9 mouse cellular contexts compared by ENCODE assay signal in genomic region chr13:21934982-21935791, GRCm38 (mm10). TPM values are rescaled to one million over a fixed set of nuclear protein-coding genes. Genes with fewer than 3 reads are reported as not detected.
DNase-seq lines count a peak whose midpoint lies in the region; ATAC-seq and TF ChIP-seq lines count a peak whose summit lies in the region.
"Had no signal": no experiment of that assay in that cellular context is flagged by ENCODE, and none has a peak within 500 bp of the region (broad histone marks: within the 10 kb centered on the region; RNA-seq: fewer than 3 reads in every experiment).

No protein-coding gene starts in this region.

- no peak for TF ChIP-seq CTCF in midbrain, postnatal 0 days (IDR thresholded peaks at IDR 0.05)
- TF ChIP-seq CTCF in thymus, adult 2 months (IDR thresholded peaks at IDR 0.05; ENCODE audit: borderline replicate concordance, control insufficient read depth, extremely low read depth, insufficient read depth, low read length, poor library complexity), result no peak

- H3K27ac ChIP-seq in hindbrain, embryonic 11.5 days (ENCODE audit: low read depth, low read length), result no peak overlapping the region
- no peak overlapping the region for H3K27ac ChIP-seq in hindbrain, embryonic 13.5 days
- no peak overlapping the region for H3K27ac ChIP-seq in embryonic facial prominence, embryonic 10.5 days (replicated peaks)
- no peak overlapping the region for H3K27ac ChIP-seq in limb, embryonic 11.5 days (replicated peaks; ENCODE audit: low read depth, low read length)
- no peak overlapping the region for H3K27ac ChIP-seq in midbrain, postnatal 0 days (ENCODE audit: low read depth, low read length)
- no peak overlapping the region for H3K27ac ChIP-seq in thymus, adult 2 months (ENCODE audit: control insufficient read depth, insufficient read depth, low read length)

- H3K4me3 ChIP-seq in hindbrain, embryonic 11.5 days (ENCODE audit: low read depth, low read length), result no peak overlapping the region
- no peak overlapping the region for H3K4me3 ChIP-seq in hindbrain, embryonic 13.5 days
- peak overlapping the region; percentile 57 for H3K4me3 ChIP-seq in embryonic facial prominence, embryonic 10.5 days
- H3K4me3 ChIP-seq in limb, embryonic 11.5 days (ENCODE audit: low read depth, low read length), result no peak overlapping the region
- no peak overlapping the region for H3K4me3 ChIP-seq in midbrain, postnatal 0 days (ENCODE audit: low read depth, low read length)
- no peak overlapping the region for H3K4me3 ChIP-seq in thymus, adult 2 months (ENCODE audit: control insufficient read depth, insufficient read depth, low read length)

- H3K4me2 ChIP-seq in hindbrain, embryonic 11.5 days (replicated peaks; ENCODE audit: low read depth, low read length), result no peak overlapping the region
- H3K4me2 ChIP-seq in hindbrain, embryonic 13.5 days, result no peak overlapping the region
- H3K4me2 ChIP-seq in limb, embryonic 11.5 days (ENCODE audit: low read depth, severe bottlenecking), result no peak overlapping the region
- H3K4me2 ChIP-seq in midbrain, postnatal 0 days (ENCODE audit: low read depth, low read length, poor library complexity, severe bottlenecking), result peak overlapping the region; percentile 29; the same call in 1 of the 2 replicates

- H3K9me3 ChIP-seq in hindbrain, embryonic 11.5 days (ENCODE audit: control insufficient read depth, low read length), result no peaks in the 10 kb centered on the region
- H3K9me3 ChIP-seq in hindbrain, embryonic 13.5 days, result no peaks in the 10 kb centered on the region
- H3K9me3 ChIP-seq in embryonic facial prominence, embryonic 10.5 days, result no peaks in the 10 kb centered on the region
- H3K9me3 ChIP-seq in limb, embryonic 11.5 days (ENCODE audit: control insufficient read depth, low read length), result no peaks in the 10 kb centered on the region
- H3K9me3 ChIP-seq in midbrain, postnatal 0 days (ENCODE audit: low read length), result no peaks in the 10 kb centered on the region

- 11% methylated on average over 17 of the region's 17 CpGs for WGBS in hindbrain, embryonic 11.5 days
- WGBS in hindbrain, embryonic 13.5 days, result 11% methylated on average over 17 of the region's 17 CpGs
- 11% methylated on average over 17 of the region's 17 CpGs for WGBS in embryonic facial prominence, embryonic 10.5 days
- 8% methylated on average over 17 of the region's 17 CpGs for whole genome bisulfite sequencing in limb, embryonic 11.5 days
- 16% methylated on average over 17 of the region's 17 CpGs for WGBS in midbrain, postnatal 0 days
- 29% methylated on average over 17 of the region's 17 CpGs for WGBS in thymus, adult 2 months

- intact Hi-C loops in heart, postnatal 36 days (cut with DNase I), result no loop called here

- H3K36me3 ChIP-seq in hindbrain, embryonic 11.5 days (ENCODE audit: control insufficient read depth, insufficient read depth, low read length), result no peaks in the 10 kb centered on the region
- H3K36me3 ChIP-seq in hindbrain, embryonic 13.5 days, result no peaks in the 10 kb centered on the region
- no peaks in the 10 kb centered on the region for H3K36me3 ChIP-seq in embryonic facial prominence, embryonic 10.5 days (replicated peaks)
- no peaks in the 10 kb centered on the region for H3K36me3 ChIP-seq in limb, embryonic 11.5 days (ENCODE audit: control insufficient read depth, insufficient read depth, low read length)
- H3K36me3 ChIP-seq in midbrain, postnatal 0 days (ENCODE audit: insufficient read depth, low read length), result no peaks in the 10 kb centered on the region
- no peaks in the 10 kb centered on the region for H3K36me3 ChIP-seq in thymus, adult 2 months (ENCODE audit: control insufficient read depth, insufficient read depth, low read length)

- peak; percentile 78 for DNase-seq in hindbrain, embryonic 11.5 days (ENCODE audit: low spot score)
- peak; percentile 84 for DNase-seq in R1 (ENCODE audit: low read depth, low spot score)
- DNase-seq in embryonic facial prominence, embryonic 10.5 days (ENCODE audit: low spot score), result peak; percentile 84
- DNase-seq in heart, postnatal 36 days, result peak; percentile 54 to 79
- peak; percentile 87 for DNase-seq in limb, embryonic 11.5 days (ENCODE audit: low spot score)
- DNase-seq in midbrain, postnatal 0 days (ENCODE audit: low spot score), result peak; percentile 64
- peak; percentile 73 for DNase-seq in thymus, adult 2 months

- H3K4me1 ChIP-seq in hindbrain, embryonic 11.5 days (replicated peaks; ENCODE audit: control insufficient read depth, insufficient read depth, low read length), result no peaks in the 10 kb centered on the region
- no peaks in the 10 kb centered on the region for H3K4me1 ChIP-seq in hindbrain, embryonic 13.5 days (replicated peaks)
- peaks cover 36% of the 10 kb centered on the region for H3K4me1 ChIP-seq in embryonic facial prominence, embryonic 10.5 days
- H3K4me1 ChIP-seq in limb, embryonic 11.5 days (ENCODE audit: control insufficient read depth, insufficient read depth, low read length), result 0 out of 2 replicates have a peak, but pooled peaks cover 4% of the 10 kb centered on the region
- no peaks in the 10 kb centered on the region for H3K4me1 ChIP-seq in midbrain, postnatal 0 days (ENCODE audit: insufficient read depth, low read length)
- 0 out of 2 replicates have a peak, but pooled peaks cover 3% of the 10 kb centered on the region for H3K4me1 ChIP-seq in thymus, adult 2 months (replicated peaks; ENCODE audit: control insufficient read depth, insufficient read depth, low read length)

- no peaks in the 10 kb centered on the region for H3K27me3 ChIP-seq in hindbrain, embryonic 11.5 days (ENCODE audit: control insufficient read depth, insufficient read depth, low read length)
- peaks cover 46% of the 10 kb centered on the region for H3K27me3 ChIP-seq in hindbrain, embryonic 13.5 days
- no peaks in the 10 kb centered on the region for H3K27me3 ChIP-seq in embryonic facial prominence, embryonic 10.5 days (replicated peaks; ENCODE audit: low read depth, poor library complexity, severe bottlenecking)
- no peaks in the 10 kb centered on the region for H3K27me3 ChIP-seq in limb, embryonic 11.5 days (ENCODE audit: control insufficient read depth, insufficient read depth, low read length)
- H3K27me3 ChIP-seq in midbrain, postnatal 0 days (ENCODE audit: insufficient read depth, low read length), result peaks cover 2% of the 10 kb centered on the region; the same call in 1 of the 2 replicates
- H3K27me3 ChIP-seq in thymus, adult 2 months (ENCODE audit: control insufficient read depth, insufficient read depth, low read length), result no peaks in the 10 kb centered on the region

- TF ChIP-seq POLR2A in thymus, adult 2 months (IDR thresholded peaks at IDR 0.05; ENCODE audit: control insufficient read depth, extremely low read depth, insufficient read depth, low read length, poor library complexity), result no peak

- H3K9ac ChIP-seq in hindbrain, embryonic 11.5 days (ENCODE audit: low read depth, low read length), result no peak overlapping the region
- H3K9ac ChIP-seq in hindbrain, embryonic 13.5 days, result no peak overlapping the region
- no peak overlapping the region for H3K9ac ChIP-seq in limb, embryonic 11.5 days (ENCODE audit: low read length)
- H3K9ac ChIP-seq in midbrain, postnatal 0 days (replicated peaks; ENCODE audit: low read length, poor library complexity, severe bottlenecking), result no peak overlapping the region

- ATAC-seq in hindbrain, embryonic 11.5 days (ENCODE audit: low FRiP score), result no peak
- no peak for ATAC-seq in hindbrain, embryonic 13.5 days (ENCODE audit: low FRiP score)
- no peak for ATAC-seq in limb, embryonic 11.5 days (ENCODE audit: insufficient number of reproducible peaks, low FRiP score, low TSS enrichment, low read depth)
- no peak for ATAC-seq in midbrain, postnatal 0 days (ENCODE audit: low FRiP score)

RNA-seq across cellular contexts. Expression of gene Zfp184, which starts 9.7 kb away (rescaled TPM):
- polyA plus RNA-seq in hindbrain, embryonic 11.5 days (2014; fragmentation: Nextera tagmentation; extraction: Ambion mirVana), result 25.7 and 27.8 TPM in 2 replicates
- polyA plus RNA-seq in hindbrain, embryonic 13.5 days (2015; fragmentation: Nextera tagmentation; extraction: Ambion mirVana), result 16.8 and 19.9 TPM in 2 replicates
- polyA plus RNA-seq in embryonic facial prominence, embryonic 10.5 days (2016; fragmentation: Nextera tagmentation; extraction: Ambion mirVana), result 23.1 and 24.9 TPM in 2 replicates
- total RNA-seq in heart, postnatal 36 days (2021), result under 1 TPM; 0.97 to 0.98 TPM
- 26.9 and 28.8 TPM in 2 replicates for polyA plus RNA-seq in limb, embryonic 11.5 days (2014; fragmentation: Nextera tagmentation; extraction: Ambion mirVana)
- 8.1 and 9.8 TPM in 2 replicates for total RNA-seq in midbrain, postnatal 0 days (2014; rRNA removed)
- 7.5 and 8.4 TPM in 2 replicates for polyA plus RNA-seq in midbrain, postnatal 0 days (2015; fragmentation: Nextera tagmentation; extraction: Ambion mirVana)
- polyA plus RNA-seq in thymus, adult 2 months (2012; rRNA removed), result 1.1 and 1.6 TPM in 2 replicates

RNA-seq across cellular contexts. Expression of gene Pom121l2, which starts 45.8 kb away (rescaled TPM):
- polyA plus RNA-seq in hindbrain, embryonic 11.5 days (2014; fragmentation: Nextera tagmentation; extraction: Ambion mirVana), result 0.11 TPM in 2 replicates
- polyA plus RNA-seq in hindbrain, embryonic 13.5 days (2015; fragmentation: Nextera tagmentation; extraction: Ambion mirVana), result not detected in 2 replicates
- polyA plus RNA-seq in embryonic facial prominence, embryonic 10.5 days (2016; fragmentation: Nextera tagmentation; extraction: Ambion mirVana), result 0.06 TPM in 1 of 2 replicates, not detected in the other
- total RNA-seq in heart, postnatal 36 days (2021), result not detected
- polyA plus RNA-seq in limb, embryonic 11.5 days (2014; fragmentation: Nextera tagmentation; extraction: Ambion mirVana), result 0.31 and 0.38 TPM in 2 replicates
- total RNA-seq in midbrain, postnatal 0 days (2014; rRNA removed), result 0.05 and 0.90 TPM in 2 replicates
- not detected in 2 replicates for polyA plus RNA-seq in midbrain, postnatal 0 days (2015; fragmentation: Nextera tagmentation; extraction: Ambion mirVana)
- 0.08 and 0.23 TPM in 2 replicates for polyA plus RNA-seq in thymus, adult 2 months (2012; rRNA removed)
- total RNA-seq: adrenal gland, postnatal 4 days had no signal
